Mouse (Mus musculus) bone marrow, adult 2 months (tissue): ENCODE data around the gene Gm13199.

Experiments used
- CTCF ChIP-seq: fragments of 200-500 bp; IDR thresholded peaks from 2 replicates; pipeline ENCODE4 v1.5.1; 2011; ENCODE audit warnings: low read length, control low read depth; ENCODE audit not compliant: control insufficient read depth, insufficient read depth
- POLR2A ChIP-seq: fragments of 200-500 bp; IDR thresholded peaks from 2 replicates; pipeline ENCODE4 v1.6.1; 2011; ENCODE audit warnings: low read depth, mild to moderate bottlenecking, control low read depth, low read length, borderline replicate concordance; ENCODE audit not compliant: control insufficient read depth

DNA sequence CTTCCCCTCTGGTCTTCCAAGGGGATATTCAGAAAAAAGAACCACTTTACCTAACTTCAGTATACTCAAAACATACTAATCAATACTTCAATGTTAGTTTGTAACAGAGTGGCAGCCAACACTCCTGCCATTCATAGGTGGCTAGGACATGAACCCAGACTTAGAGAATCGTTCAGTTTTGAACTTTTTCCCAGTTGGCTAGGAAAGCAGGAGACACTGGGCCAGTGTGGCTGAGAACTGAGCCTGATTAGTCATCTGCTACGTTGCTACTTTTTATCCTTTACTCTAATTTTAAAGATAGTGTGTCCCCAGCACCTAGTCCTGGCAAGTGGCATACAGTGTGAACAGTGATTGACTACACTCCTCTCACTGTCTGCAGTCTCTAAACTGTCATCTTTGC lies 4.9 kb upstream of the Gm13199 start:
- TF ChIP-seq CTCF (no peak), POLR2A (no peak)
